Mouse (Mus musculus) adrenal gland, postnatal 4 days (tissue): ENCODE data around the gene Noc2l. TPM values are rescaled to one million over a fixed set of nuclear protein-coding genes. Genes with fewer than 3 reads are reported as not detected.

Source experiments
- DNase-seq, 2 experiments: peaks; one replicate each; pipeline ENCODE4 v3.0.0; 2021 to 2022; ENCODE audit warnings: low spot score in 2 of 2, mixed read lengths in 2 of 2
- long read RNA-seq, 2 experiments: library from polyadenylated mRNA; stranded (forward); transcript quantifications; one replicate each; pipeline ENCODE4 v2.0.0; 2021
- total RNA-seq, 2 experiments: library from RNA; stranded (reverse); gene quantifications; 2 replicates each; pipeline ENCODE4 v1.2.3; 2021

Gene Noc2l
- total RNA-seq: 10 to 100 TPM; 41.5 to 47.3 TPM
- long read RNA-seq, experiment 1, transcript Noc2l-201 (19 exons, 2,785 nt): major isoform, 47 of 89 reads
- long read RNA-seq, experiment 1, partial matches to known transcripts: 11 of 89 reads
- long read RNA-seq, experiment 1, other reads (novel, unspliced or antisense): 31 of 89 reads
- long read RNA-seq, experiment 2, transcript Noc2l-201 (19 exons, 2,785 nt): major isoform, 91 of 151 reads
- long read RNA-seq, experiment 2, partial matches to known transcripts: 32 of 151 reads
- long read RNA-seq, experiment 2, other reads (novel, unspliced or antisense): 27 of 151 reads

DNA sequence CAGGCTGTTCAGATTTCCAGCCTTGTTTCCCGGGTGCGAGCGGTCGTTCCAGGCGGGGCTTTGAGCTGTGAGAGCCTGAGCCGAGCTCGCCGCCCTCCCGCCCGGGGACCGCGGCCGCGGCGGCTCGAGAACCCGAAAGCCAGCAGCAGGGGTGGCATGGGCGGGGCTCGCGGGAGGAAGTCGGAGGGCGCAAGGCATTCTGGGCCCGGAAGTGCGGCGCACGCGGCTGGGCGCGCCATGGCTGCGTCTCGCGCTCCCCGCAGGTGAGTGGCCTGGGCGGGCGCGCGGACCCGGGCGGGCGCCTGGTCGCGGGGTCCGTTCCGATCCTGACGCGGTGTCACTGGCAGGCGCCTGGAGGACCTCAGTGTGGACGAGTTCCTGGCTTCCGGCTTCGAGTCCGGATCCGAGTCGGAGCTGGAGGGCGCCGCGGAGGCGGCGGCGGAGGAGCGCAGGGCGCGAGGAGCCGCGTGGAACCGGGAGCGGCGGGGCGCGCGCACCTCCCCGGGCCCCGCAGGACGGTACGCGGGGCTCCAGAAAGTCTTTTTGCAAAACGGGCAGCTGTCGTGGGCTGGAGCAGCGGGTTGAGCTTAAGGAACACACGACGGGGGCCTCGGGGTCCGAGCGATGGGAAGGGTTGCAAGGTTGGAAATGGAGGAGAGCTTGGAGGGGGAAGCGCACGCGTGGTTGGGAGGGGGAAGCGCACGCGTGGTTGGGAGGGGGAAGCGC lies at the start of gene Noc2l:
Gene Noc2l, plus strand, starts transcription at position 203 of the 726 bp plus-strand sequence.
- peak; percentile 77 to 79 for DNase-seq

DNA sequence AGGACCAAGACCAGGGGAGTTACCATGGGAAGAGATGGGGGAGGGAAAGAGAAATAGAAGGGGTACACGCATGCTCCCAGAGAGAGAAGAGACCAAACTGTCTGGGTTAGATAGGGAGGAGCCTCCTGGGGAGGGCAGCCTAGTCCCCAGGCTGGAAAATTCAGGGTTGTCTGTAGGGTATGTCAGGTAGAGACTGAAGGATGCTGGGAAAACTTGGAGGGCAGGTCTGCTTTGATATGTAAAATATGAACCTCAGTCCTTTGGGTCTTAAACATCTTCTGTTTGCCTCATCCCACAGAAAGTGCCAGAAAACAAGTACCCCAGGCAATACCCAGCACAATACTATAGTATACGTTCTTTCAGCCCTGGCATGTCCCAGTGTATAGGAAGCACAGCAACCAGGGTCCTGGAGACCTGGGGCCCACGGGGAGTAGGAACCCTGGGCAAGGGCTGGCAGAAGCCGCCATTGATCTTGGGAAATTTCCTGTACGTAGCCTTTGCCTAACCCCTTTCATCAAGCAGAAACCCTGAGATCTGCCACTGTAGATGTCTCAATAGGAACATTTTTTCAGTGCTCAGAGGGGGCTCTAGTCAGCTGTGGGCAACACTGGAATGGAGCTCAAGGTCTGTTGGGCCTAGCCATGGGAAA lies 47.5 kb upstream of the Noc2l start:
- no peak for DNase-seq

DNA sequence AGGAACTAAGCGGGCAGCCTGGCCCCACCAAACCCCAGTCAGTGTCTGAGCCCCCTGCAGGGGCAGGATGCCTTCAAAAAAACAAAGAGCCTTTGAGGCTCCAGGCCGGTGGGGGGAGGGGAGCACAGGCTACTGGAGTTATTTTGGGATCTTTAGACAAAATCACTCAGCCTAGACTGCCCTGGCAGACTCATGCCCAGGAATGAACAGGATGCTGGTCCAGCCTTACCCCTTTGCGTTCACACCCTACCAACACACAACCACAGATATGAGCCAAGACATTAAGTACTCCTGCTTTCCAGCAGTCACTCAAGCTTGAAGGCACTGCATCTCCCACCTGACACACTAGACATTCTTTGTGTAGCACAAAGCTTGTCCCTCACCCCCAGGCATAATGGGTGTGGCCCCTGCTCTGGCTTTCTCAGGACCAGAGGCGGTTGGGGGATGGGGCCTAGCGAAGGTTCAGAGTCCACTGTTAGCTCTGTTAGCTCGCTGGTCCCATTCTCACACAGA lies 46.9 kb upstream of the Noc2l start:
- no peak for DNase-seq

DNA sequence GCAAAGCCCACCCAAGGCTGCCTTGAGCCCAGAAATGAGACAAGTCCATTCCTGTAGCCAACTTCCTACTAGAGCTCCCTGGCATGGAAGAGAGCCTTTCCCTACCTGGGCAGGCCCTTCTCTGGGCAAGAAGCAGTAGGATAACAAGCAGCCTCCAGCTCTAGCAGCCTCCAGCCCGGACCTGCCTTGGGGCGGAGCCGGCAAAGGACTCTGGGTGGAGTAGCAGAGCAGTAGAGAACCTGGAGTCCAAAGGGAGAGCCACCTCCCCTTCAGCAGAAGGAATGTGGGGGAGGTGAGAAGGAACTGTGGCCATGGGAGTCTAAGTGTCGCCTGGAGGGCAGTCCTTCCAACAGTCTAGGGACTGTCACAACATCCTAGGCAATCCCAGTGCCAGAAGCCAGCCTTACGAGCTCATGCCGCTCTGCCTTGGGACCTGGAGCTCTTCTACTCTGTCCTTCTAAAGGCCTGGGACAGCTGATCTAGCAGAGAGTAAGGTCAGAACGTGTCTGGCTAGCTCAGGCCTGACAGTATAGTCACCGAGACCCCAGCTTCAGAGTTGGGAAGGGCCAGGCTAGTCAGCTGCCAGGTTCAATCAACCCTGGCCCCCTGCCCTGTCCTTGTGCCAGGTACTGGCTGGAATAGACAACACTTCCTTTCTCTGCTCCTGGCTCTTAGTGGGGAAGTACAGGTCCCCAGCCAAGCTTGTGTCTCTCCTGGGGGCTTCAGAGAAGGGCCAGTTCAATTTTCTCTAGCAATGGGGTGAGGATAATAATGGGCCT lies 43.2 kb upstream of the Noc2l start:
- DNase-seq: no peak

DNA sequence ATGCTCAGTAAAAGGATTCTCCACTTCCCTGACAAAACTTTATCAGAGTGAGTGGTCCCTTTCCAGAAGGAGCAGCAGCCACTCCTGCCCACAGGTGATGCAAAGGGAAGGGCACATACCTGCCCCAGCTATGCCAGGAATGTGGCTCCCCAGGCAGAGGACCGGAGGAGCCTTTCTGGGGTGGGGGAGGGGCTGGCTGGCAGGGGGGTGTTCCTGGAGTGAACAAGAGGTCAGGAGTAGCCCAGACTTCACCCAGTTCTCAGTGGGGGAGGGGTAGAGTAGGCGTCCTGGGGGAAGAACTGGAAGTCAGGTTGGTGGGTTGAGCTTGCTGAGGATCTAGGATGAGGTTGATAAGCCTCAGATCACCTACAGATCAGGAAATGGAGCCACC lies 42.6 kb upstream of the Noc2l start:
- no peak for DNase-seq

DNA sequence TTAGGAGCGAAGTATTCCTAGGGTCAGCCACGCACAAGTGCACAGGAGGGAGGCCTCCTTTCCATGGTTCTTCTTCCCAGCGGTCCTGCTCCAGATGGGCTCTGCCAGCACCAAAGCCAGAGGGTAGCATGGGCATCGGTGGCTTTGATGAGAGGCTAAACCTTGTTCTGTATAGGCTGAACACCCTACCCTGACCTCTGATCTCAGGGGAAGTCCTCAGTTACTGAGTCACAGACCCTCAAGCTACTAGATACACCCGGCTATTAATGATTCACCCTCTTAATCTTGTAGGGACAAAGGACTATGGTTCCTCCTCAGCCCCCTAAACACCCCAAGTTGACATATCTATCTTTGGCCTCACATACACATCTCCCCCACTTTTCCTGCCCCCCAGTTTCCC lies 41.9 kb upstream of the Noc2l start:
- DNase-seq: no peak

DNA sequence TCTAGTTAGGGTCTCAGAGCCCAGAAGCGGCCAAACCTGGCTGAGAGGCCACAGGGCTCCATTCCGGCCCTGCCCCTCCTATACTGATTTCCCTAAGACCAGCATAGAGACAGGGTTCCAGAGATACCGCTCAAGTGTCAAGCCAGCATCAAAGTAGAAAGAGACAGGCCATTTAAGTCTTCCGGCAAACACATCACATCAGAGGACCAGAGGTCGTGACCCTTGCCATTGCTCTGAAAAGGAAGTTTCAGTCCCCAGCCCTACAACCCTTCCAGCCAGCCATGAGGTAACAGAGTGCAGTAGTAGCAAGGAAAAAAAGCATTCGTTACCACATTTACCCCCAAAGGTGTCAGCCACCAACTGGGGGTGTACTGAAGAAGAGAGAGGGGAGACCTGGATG lies 41.5 kb upstream of the Noc2l start:
- DNase-seq: no peak

DNA sequence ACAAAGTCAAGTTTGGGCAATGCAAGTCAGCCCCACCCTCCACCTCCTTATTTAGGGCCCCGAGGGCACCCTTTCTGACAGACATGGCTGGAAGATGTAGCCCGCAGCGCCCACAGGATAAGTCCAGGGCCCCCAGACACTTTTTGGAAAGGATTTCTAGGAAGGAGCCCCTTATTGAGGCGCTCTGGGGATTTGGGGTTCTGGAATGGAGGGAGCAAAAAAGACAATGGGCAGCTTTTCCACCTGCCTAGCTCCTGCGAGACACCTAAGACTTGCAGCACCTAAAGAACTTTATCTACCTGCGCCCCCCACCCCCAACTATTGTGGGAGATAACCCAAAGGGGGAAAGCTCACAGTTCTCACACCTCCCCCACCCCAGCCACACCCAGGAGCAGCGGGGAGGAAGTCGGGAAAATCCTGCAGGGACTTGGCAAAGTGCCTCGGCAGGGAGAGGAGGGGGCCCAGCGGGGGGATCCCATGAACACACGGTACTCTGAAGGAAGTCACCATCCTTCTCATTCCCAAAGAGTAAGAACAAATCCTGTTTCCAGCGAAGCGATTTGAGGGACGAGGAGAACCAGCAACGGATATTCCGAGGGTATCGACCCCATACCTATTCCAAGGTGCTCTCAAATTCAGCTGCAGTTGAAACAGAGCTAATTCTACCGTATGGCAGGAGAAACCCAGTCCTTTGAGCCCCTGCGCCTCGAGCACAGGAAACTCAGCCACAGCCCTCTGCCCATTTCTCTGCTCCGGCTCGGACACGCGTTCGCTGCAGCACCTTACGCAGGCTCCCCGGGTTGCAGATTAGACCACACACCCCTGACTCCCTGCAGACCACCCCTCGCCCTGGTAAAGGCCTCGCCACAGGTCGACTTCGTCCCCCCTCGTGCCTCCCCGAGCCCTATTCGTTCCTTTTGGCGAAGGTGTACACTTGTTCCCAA lies 39.6 kb upstream of the Noc2l start:
- peak in 1 of 2 experiments; percentile 47 for DNase-seq

DNA sequence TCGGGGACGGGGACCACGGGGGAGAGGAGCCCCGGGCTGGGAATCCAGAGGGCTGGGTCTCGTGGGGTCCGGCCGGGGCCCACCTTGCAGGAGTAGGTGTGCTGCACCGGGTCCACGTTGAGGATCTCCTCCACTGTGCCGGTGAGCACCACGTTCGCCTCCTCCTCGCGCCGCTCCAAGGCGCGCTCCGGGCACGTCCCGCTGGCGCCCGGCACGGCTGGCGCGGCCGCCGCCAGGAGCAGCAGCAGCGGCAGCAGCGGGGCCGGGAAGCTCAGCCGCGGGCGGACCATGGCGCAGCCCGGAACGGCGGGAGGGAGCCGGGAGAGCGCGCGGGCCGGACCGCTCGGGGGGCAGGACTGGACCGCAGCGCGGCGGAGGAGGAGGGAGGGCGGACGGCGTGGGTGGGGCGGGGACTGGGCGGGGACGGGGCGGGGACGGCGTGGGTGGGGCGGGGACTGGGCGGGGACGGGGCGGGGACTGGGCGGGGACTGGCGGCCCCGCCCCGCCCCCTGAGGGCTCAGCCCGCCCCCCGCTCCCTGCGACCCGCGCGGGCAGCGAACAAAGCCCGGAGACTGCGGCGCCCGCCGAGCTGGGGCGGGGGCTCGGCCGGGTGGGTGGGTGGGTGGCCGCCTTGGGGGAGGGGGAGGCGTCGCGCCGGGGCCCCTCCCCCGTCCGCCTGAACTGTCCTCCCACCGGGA lies 38.5 kb upstream of the Noc2l start, which contains the start of gene Agrn:
Gene Agrn, minus strand, starts transcription at position 358 of the 698 bp plus-strand sequence.
- DNase-seq: peak; percentile 41 to 52

DNA sequence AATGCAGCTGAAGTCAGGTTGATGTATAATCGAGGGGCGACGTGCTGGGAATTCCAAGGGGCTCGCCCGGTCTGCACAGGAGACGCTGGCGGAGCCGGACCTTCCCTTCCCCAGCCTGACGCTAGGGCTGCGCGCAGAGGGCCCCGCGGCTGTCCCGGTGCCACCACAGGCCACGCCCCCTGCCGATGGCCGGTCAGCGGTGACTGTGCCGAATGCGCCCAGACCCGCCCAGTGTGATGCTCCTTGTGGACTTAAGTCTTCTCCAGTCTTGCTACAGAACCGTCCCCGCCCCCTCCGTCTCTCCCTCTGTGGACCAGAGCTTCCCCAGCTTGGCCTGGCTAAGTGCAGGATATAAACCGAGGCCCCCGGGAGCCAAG lies 38.0 kb upstream of the Noc2l start:
- peak; percentile 63 to 82 for DNase-seq

DNA sequence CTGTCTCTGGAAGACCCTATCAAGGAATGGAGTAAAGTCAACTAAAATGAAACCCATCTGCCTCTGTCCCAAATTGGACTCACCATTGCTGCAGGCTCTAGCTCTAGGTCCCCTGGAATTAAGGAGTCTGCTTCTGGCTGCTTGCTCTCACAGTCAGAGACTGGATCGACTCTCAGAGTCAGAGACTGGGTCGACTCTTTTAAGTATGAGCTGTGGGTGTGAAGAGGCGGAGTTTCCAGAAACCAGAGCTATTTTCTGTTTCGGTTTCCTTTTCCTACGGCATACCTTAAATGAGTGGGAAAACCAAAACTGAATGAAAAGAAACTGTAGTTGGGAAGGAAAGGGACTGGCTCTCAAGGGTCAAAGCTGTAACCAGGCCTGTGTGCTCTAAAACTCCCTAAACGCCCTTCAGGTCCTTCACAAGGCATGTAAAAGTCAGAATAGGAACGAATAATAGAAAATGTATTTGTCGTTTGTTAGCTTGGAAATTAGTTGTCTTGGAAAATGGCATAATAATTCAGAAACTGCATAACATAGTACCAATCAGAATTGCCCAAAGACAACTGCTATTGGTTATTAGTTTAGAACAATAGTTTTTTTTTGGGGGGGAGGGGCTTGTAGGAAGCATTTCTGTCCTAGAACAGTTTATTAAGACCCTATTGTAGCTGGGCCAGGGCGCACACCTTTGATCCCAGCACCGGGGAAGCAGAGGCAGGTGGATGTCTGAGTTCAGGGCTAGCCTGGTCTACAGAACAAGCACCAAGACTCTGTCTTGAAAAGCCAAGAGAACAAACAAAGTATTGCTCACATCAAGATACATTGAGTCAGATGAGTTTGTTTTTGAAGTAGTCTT lies 35.0 kb upstream of the Noc2l start, which contains the start of gene Isg15:
Gene Isg15, minus strand, starts transcription at position 196 of the 853 bp plus-strand sequence.
- no peak for DNase-seq

DNA sequence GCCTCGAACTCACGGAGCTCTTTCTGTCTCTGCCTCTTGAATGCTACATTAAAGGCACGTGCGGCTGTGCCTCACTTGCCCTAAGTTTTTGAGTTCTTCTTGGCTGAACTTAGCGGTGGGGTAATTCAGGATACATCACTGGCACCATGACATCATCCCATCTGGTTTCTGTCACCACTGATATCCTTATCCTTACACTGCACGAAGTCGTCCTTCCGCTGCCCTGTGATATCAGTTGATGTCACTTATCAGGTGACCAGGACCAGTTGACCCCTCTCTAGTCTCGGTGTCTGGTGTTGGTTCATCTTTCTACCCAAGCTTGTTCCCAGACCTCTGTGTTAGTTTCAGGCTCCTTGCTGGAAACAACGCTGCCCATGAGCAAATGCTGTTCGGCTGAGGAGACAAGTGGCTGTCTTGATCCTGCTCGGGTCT lies 33.3 kb upstream of the Noc2l start:
- no peak for DNase-seq

DNA sequence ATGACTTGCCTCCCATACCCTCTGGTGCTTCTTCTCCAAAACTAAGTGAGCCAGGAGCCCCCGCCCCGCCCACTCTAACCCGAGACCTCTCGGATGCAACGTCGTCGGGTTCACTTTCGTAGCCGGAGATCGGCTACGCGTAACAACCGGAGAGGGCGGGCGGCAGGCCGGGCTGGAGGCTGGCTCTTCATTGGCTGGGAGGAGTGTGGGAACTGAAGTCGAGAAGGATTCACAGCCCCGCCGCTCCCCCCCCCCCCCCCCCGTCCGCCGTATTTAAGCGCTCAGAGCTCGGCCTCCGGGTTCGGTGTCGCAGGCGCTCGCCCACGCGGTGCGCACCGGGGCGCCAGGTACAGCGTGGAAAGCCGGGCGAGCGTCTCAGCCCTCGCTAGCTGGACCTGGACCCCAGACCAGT lies 32.8 kb upstream of the Noc2l start, which contains the start of gene AW011738:
Gene AW011738, plus strand, starts transcription at position 304 of the 412 bp plus-strand sequence.
- DNase-seq: peak; percentile 31 to 41

DNA sequence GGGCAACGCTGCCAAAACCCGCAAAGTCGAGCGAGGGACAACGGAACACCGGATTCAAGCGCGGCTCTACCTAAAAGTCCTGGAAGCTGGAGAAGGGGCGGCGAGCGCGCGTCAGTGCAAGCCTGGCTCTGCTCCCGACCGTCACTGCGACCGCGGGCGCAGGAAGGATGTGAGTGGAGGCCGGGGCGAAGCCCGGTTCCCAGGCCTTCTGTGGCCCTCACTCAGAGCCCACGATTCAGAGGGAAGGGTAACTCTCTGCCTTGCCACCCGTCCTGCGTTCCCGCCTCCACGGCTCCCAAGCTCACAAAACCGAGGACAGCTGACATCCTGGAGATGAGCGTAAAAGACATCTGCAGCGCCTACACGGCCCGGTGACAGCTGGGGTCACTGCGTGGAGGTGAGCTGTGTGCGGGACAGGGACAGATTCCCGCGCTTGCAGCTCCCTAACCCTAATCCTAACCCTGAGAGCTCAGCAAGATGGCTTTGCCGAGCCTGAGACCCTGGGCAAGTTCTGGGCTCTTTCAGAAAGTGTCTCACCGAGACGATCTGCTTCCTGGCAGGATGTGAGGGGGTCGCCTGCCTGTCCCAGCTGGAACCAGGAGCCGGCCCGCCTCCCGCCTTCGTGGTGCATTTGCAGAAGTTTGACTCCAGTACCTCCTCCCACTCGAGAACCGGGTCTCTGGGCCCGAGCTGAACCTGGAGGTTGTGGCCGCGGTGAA lies 32.2 kb upstream of the Noc2l start:
- DNase-seq: no peak

DNA sequence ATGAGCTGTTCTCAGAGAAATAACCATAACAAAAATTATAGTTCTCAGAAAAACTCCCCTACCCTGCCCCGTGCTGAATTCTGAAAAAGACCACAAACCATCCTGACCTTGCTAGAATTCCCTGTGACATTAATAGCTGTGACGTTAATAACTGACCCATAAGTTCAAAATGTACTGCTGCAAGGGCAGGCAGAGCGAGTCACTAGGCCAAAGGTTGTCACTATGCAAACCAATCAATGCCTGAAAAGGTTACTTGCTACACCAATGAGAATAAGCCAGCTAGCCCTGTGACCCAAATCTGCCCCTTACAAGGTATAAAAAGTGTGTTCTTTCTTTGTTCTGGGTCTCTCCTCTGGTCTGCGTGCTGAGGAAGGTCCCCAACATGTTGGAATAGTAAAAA lies 26.9 kb upstream of the Noc2l start:
- no peak for DNase-seq

DNA sequence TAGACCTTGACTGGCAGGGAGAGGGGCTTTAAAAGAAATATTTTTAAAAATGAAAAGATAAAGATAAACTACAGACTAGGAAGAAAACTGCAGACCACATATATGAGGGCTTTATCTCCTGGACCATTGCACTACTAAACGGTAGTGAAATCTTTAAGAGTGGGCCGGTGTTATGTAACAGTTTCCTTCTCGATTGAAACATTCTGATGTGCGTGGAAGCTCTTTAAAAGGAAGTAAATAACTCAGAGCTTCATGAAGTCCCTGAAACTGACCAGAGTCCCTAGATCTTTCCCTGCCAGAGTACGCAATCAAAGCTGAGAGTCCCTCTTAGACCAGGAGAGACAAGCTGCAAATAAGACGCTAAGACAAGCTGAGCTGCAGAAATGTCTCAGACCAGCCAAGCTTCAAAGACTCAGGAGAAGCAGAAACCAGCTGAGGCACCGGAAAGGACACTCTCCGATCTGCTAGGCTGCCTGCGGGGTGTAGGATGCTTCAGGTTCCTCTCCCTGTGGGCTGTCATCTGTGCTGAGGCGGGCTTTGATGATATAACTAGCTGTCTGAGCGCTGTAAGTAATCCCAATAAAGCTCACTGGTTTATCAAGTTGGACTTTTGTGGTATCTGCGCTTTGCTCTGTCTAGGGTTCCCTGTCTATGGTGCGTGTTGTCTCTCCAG lies 25.7 kb upstream of the Noc2l start:
- no peak for DNase-seq

DNA sequence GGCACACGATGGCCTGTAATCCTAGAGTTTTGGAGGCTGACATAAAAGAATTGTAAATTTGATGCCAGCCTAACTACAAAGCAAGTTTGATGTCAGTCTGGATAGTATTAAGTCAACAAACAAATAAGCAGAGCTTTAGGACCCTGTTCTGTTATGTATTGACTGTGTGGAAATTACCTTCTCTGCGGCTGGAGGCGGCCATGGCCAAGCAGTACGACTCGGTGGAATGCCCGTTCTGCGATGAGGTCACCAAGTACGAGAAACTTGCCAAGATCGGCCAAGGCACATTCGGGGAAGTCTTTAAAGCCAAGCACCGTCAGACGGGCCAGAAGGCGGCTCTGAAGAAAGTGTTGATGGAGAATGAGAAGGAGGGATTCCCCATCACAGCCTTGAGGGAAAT lies 22.7 kb upstream of the Noc2l start:
- no peak for DNase-seq
